In genomic region chr5:121712934-121713538, GRCm38 (mm10) we compare ENCODE assay signal across 8 mouse cellular contexts. TPM values are rescaled to one million over a fixed set of nuclear protein-coding genes. Genes with fewer than 3 reads are reported as not detected.
DNase-seq lines count a peak whose midpoint lies in the region; ATAC-seq and TF ChIP-seq lines count a peak whose summit lies in the region.

No protein-coding gene starts in this region.

- TF ChIP-seq CTCF in liver, postnatal 0 days (IDR thresholded peaks at IDR 0.05; ENCODE audit: low read depth): 0 out of 2 replicates have a peak, but pooled peaks have one; percentile 16
- TF ChIP-seq CTCF in olfactory bulb, adult 2 months (IDR thresholded peaks at IDR 0.05; ENCODE audit: insufficient read depth, low read depth, low read length): no peak

- no peaks in the 10 kb centered on the region for H3K27me3 ChIP-seq in embryonic facial prominence, embryonic 11.5 days (ENCODE audit: control insufficient read depth, insufficient read depth, low read length)
- H3K27me3 ChIP-seq in liver, postnatal 0 days (ENCODE audit: insufficient read depth, low read length): no peaks in the 10 kb centered on the region

- peak; percentile 52 for DNase-seq in A20 (ENCODE audit: low read depth, low spot score)
- DNase-seq in adrenal gland, adult (ENCODE audit: inconsistent age in 2 of 2, low spot score in 1 of 2): peak; percentile 74 to 89
- DNase-seq in embryonic facial prominence, embryonic 11.5 days (ENCODE audit: low spot score): peak; percentile 68
- DNase-seq in heart, adult 9 months (ENCODE audit: low spot score in 2 of 2): peak; percentile 51 to 52
- DNase-seq in kidney, adult 9 months: peak; percentile 68
- DNase-seq in liver, postnatal 0 days: peak; percentile 54
- peak; percentile 58 for DNase-seq in thymus, postnatal 4 days

- peak overlapping the region; percentile 94 for H3K27ac ChIP-seq in embryonic facial prominence, embryonic 11.5 days (replicated peaks; ENCODE audit: low read depth, low read length)
- peak overlapping the region; percentile 95 for H3K27ac ChIP-seq in liver, postnatal 0 days (ENCODE audit: low read depth)
- no peak overlapping the region for H3K27ac ChIP-seq in olfactory bulb, adult 2 months (ENCODE audit: insufficient read depth, low read depth, low read length)

- H3K4me3 ChIP-seq in embryonic facial prominence, embryonic 11.5 days (ENCODE audit: low read depth, low read length): peak overlapping the region; percentile 99
- H3K4me3 ChIP-seq in liver, postnatal 0 days (ENCODE audit: low read depth, low read length): peak overlapping the region; percentile 85
- H3K4me3 ChIP-seq in olfactory bulb, adult 2 months (ENCODE audit: insufficient read depth, low read depth, low read length): peak overlapping the region; percentile 91

- no peaks in the 10 kb centered on the region for H3K4me1 ChIP-seq in embryonic facial prominence, embryonic 11.5 days (ENCODE audit: control insufficient read depth, insufficient read depth, low read length)
- H3K4me1 ChIP-seq in liver, postnatal 0 days (ENCODE audit: insufficient read depth): peaks cover 19% of the 10 kb centered on the region
- peaks cover 16% of the 10 kb centered on the region for H3K4me1 ChIP-seq in olfactory bulb, adult 2 months (ENCODE audit: control insufficient read depth, insufficient read depth, low read length)

- no peak for TF ChIP-seq POLR2A in olfactory bulb, adult 2 months (IDR thresholded peaks at IDR 0.05; ENCODE audit: insufficient read depth, low read depth, low read length)

- 2% methylated on average over 23 of the region's 32 CpGs for WGBS in embryonic facial prominence, embryonic 11.5 days
- WGBS in liver, postnatal 0 days (ENCODE audit: insufficient replicate concordance): 3% methylated on average over 32 of the region's 32 CpGs
- 1% methylated on average over 29 of the region's 32 CpGs for WGBS in olfactory bulb, adult 2 months

- no peak for TF ChIP-seq EP300 in liver, postnatal 0 days (IDR thresholded peaks at IDR 0.05; ENCODE audit: low read depth)

- no peak; the same call in 1 of the 2 replicates for ATAC-seq in embryonic facial prominence, embryonic 11.5 days (replicated peaks; ENCODE audit: insufficient number of reproducible peaks, low FRiP score, low TSS enrichment, low read depth)
- no peak; the same call in 1 of the 2 replicates for ATAC-seq in liver, postnatal 0 days

- no peaks in the 10 kb centered on the region for H3K36me3 ChIP-seq in embryonic facial prominence, embryonic 11.5 days (replicated peaks; ENCODE audit: control insufficient read depth, insufficient read depth, low read depth, low read length)
- H3K36me3 ChIP-seq in liver, postnatal 0 days (replicated peaks; ENCODE audit: insufficient read depth, low read length): no peaks in the 10 kb centered on the region

- peak overlapping the region; percentile 86 for H3K4me2 ChIP-seq in embryonic facial prominence, embryonic 11.5 days (ENCODE audit: low read depth, low read length)
- peak overlapping the region; percentile 94 for H3K4me2 ChIP-seq in liver, postnatal 0 days (ENCODE audit: low read depth, low read length)

- no peaks in the 10 kb centered on the region for H3K9me3 ChIP-seq in embryonic facial prominence, embryonic 11.5 days (replicated peaks; ENCODE audit: control insufficient read depth, low read length)
- H3K9me3 ChIP-seq in liver, postnatal 0 days (ENCODE audit: low read length): no peaks in the 10 kb centered on the region

- peak overlapping the region; percentile 97 for H3K9ac ChIP-seq in embryonic facial prominence, embryonic 11.5 days (replicated peaks; ENCODE audit: low read length)
- H3K9ac ChIP-seq in liver, postnatal 0 days (replicated peaks): peak overlapping the region; percentile 93

RNA-seq across cellular contexts. Expression of gene Atxn2, which starts 1.9 kb away (rescaled TPM):
- 57.6 and 61.5 TPM in 2 replicates for polyA plus RNA-seq in embryonic facial prominence, embryonic 11.5 days (2014; fragmentation: Nextera tagmentation; extraction: Ambion mirVana)
- polyA plus RNA-seq in liver, postnatal 0 days (2015; fragmentation: Nextera tagmentation; extraction: Ambion mirVana): 31.6 and 42.8 TPM in 2 replicates
- polyA plus RNA-seq in olfactory bulb, adult 2 months (2012; ENCODE audit: insufficient read depth, insufficient read length, low replicate concordance, missing spikeins): not detected in 2 replicates

RNA-seq across cellular contexts. Expression of gene Brap, which starts 52.7 kb away (rescaled TPM):
- polyA plus RNA-seq in embryonic facial prominence, embryonic 11.5 days (2014; fragmentation: Nextera tagmentation; extraction: Ambion mirVana): 37.4 and 38.7 TPM in 2 replicates
- polyA plus RNA-seq in liver, postnatal 0 days (2015; fragmentation: Nextera tagmentation; extraction: Ambion mirVana): 37.9 and 41.0 TPM in 2 replicates
- not detected in 2 replicates for polyA plus RNA-seq in olfactory bulb, adult 2 months (2012; ENCODE audit: insufficient read depth, insufficient read length, low replicate concordance, missing spikeins)

RNA-seq across cellular contexts. Expression of gene Acad10, which starts 52.7 kb away (rescaled TPM):
- polyA plus RNA-seq in embryonic facial prominence, embryonic 11.5 days (2014; fragmentation: Nextera tagmentation; extraction: Ambion mirVana): 1.2 and 1.7 TPM in 2 replicates
- 5.9 and 6.5 TPM in 2 replicates for polyA plus RNA-seq in liver, postnatal 0 days (2015; fragmentation: Nextera tagmentation; extraction: Ambion mirVana)
- polyA plus RNA-seq in olfactory bulb, adult 2 months (2012; ENCODE audit: insufficient read depth, insufficient read length, low replicate concordance, missing spikeins): not detected in 2 replicates

Comparison
In these comparisons a context has a peak if more than half of its experiments do, and no peak if none do; other contexts are left out.
1. RNA of gene Brap, which starts 52.7 kb away (polyA plus RNA-seq): 37.4 to 38.7 TPM in embryonic facial prominence, embryonic 11.5 days and 37.9 to 41.0 TPM in liver, postnatal 0 days; not detected in olfactory bulb, adult 2 months; every median in the first group is over 10 times any median in the second.
2. Peak in every context shown above with its lines, with median percentiles within 50 percentile points of each other: DNase-seq and H3K4me3 ChIP-seq.